Mouse (Mus musculus) thymus, adult 2 months (tissue): Measurements from ENCODE around the gene Sfi1.

Source experiments
- CTCF ChIP-seq: fragments of 200-500 bp; IDR thresholded peaks from 2 replicates; pipeline ENCODE4 v1.5.1; 2012; ENCODE audit warnings: mild to moderate bottlenecking, control low read depth, low read length, moderate library complexity, borderline replicate concordance; ENCODE audit not compliant: control insufficient read depth, poor library complexity, insufficient read depth; ENCODE audit errors: extremely low read depth
- POLR2A ChIP-seq: fragments of 200-500 bp; IDR thresholded peaks from 2 replicates; pipeline ENCODE4 v1.6.1; 2012; ENCODE audit warnings: mild to moderate bottlenecking, low read length, control low read depth, moderate library complexity; ENCODE audit not compliant: control insufficient read depth, poor library complexity, insufficient read depth; ENCODE audit errors: extremely low read depth

DNA sequence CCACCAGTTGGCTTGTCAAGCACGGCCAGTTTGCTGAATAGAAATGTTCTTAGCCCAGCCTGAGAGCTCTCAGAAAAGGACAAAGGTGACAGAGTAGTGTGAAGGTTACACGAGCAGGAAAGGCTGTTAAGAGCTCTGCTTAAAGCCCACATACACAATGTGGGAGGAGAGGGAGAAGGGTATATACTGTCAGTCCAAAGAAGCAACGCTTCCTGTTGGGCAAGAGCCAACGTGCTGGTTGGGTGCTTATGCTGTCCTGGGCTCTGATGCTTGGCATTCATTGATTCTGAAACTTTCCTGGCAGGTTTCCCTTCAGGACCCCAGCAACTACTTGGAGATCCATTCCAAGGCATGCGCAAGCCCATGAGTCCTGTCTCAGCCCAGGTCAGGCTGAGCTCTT is 42.0 kb upstream of the Sfi1 start:
- TF ChIP-seq POLR2A (no peak), CTCF (no peak)
